Mouse (Mus musculus) naive thymus-derived CD4-positive, alpha-beta T cell, adult 2 months (primary cell): ENCODE results near the gene RPS10-NUDT3.
"Not testable (repeated sequence)": the region's sequence is repeated elsewhere in the genome, so short reads cannot be mapped to it uniquely, and the experiment has no call there.

ENCODE experiments used
- DNase-seq: peaks from one replicate; pipeline ENCODE4 v3.0.0-alpha.2; 2011; ENCODE audit warnings: low read depth

The RPS10-NUDT3 gene

GRCm38 (mm10) chr17:27642491-27643062 is 7.6 kb upstream of the RPS10-NUDT3 start:
- DNase-seq: no peak

GRCm38 (mm10) chr17:27639851-27640250 is 4.8 kb upstream of the RPS10-NUDT3 start:
- DNase-seq: not testable (repeated sequence)

GRCm38 (mm10) chr17:27638921-27639332 is 3.9 kb upstream of the RPS10-NUDT3 start:
- peak; percentile 63 for DNase-seq

GRCm38 (mm10) chr17:27637333-27637732 is 2.3 kb upstream of the RPS10-NUDT3 start:
- no peak for DNase-seq

- no peak for DNase-seq
Observed at GRCm38 (mm10) chr17:27636132-27637020, 1.4 kb upstream of the RPS10-NUDT3 start, which contains the start of gene Rps10. Gene Rps10 (minus strand): TSS chr17:27636669.

GRCm38 (mm10) chr17:27635575-27635903 is 517 bp upstream of the RPS10-NUDT3 start:
- not testable (repeated sequence) for DNase-seq

- peak; percentile 87 for DNase-seq
Observed at GRCm38 (mm10) chr17:27629249-27630020, 5.6 kb downstream of the RPS10-NUDT3 start.

GRCm38 (mm10) chr17:27628376-27628775 is 6.6 kb downstream of the RPS10-NUDT3 start:
- DNase-seq: no peak

- DNase-seq: no peak
Observed at GRCm38 (mm10) chr17:27627451-27627850, 7.6 kb downstream of the RPS10-NUDT3 start.

GRCm38 (mm10) chr17:27626681-27627080 is 8.3 kb downstream of the RPS10-NUDT3 start:
- DNase-seq: no peak

GRCm38 (mm10) chr17:27625455-27626251 is 9.4 kb downstream of the RPS10-NUDT3 start:
- DNase-seq: no peak

GRCm38 (mm10) chr17:27623360-27624326 is 11.4 kb downstream of the RPS10-NUDT3 start, which contains the start of gene Nudt3:
Gene Nudt3 (minus strand): TSS chr17:27623495.
- peak; percentile 96 for DNase-seq

GRCm38 (mm10) chr17:27622611-27623359 is 12.2 kb downstream of the RPS10-NUDT3 start:
- no peak for DNase-seq

GRCm38 (mm10) chr17:27621705-27622531 is 13.1 kb downstream of the RPS10-NUDT3 start:
- DNase-seq: no peak

GRCm38 (mm10) chr17:27621161-27621560 is 13.9 kb downstream of the RPS10-NUDT3 start:
- DNase-seq: no peak

- no peak for DNase-seq
Observed at GRCm38 (mm10) chr17:27615388-27615787, 19.6 kb downstream of the RPS10-NUDT3 start.

- no peak for DNase-seq
Observed at GRCm38 (mm10) chr17:27613016-27613415, 22.0 kb downstream of the RPS10-NUDT3 start.

- DNase-seq: no peak
Observed at GRCm38 (mm10) chr17:27611994-27612393, 23.0 kb downstream of the RPS10-NUDT3 start.

- no peak for DNase-seq
Observed at GRCm38 (mm10) chr17:27611519-27611884, 23.5 kb downstream of the RPS10-NUDT3 start.
